Mouse (Mus musculus) right cerebral cortex, postnatal 4 days (tissue): ENCODE results near the gene Smim4.

ENCODE experiments used
- DNase-seq: peaks from one replicate; pipeline ENCODE4 v3.0.0-alpha.2; 2022

Gene Smim4

GRCm38 (mm10) chr14:31128826-31129219 lies at the start of gene Smim4:
TSS of gene Smim4 (minus strand) at chr14:31128956.
- peak; percentile 96 for DNase-seq

DNA sequence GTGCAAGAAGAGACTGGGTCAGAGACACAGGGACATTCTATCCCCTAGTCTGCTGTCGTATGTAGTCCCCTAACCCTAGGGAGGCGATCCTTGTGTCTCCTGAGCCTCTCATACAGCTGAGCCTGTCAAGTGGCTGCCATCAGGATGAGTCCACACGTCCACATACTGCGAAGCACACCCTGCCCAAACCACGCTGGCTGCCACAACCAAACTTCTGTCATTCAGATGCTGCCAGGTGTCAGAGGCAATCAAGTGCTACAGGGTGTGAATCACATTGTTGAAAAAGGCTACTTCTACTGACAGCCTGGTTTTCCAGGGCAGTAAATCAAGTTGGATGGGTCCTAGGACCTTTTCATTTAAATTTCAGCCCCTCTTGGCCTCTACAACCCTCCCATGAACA lies 49.0 kb upstream of the Smim4 start:
- DNase-seq: no peak

DNA sequence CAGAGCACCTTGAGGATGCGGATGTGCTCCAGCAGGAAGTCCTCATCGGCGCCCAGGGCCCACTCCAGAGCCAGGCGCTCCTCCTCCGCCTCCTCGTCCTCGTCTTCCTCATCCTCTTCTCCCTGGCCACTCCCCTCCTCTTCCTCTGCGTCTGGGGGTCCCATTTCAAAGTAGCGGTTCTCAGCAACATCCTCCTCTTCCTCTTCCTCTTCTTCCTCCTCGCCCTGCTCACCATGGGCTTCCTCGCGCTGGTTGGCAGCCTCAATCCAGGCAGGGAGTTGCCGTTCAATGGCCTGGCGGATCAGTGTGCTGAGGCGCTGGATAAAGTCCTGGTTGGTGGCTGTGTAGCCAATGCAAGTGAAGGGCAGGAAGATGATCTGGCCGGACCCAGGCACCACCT lies 48.5 kb upstream of the Smim4 start:
- no peak for DNase-seq

DNA sequence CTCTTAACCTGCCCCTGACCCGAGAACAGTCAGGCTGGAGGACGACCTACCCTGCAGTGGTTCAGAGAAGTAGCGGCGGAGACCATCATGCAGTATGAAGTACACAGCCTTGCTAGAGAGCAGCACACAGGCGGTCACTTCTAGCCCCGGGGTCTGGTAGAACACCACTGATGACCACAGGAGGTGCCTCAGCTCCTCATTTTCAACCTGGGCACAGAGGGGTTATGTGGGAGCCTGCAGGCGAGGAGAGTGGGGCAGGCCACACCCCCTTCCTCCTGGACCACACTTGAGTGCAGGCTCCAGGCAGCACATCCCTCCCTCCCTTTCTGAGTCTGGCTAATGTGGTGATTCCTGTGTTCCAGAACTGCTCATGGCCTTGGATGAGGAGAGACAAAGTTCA lies 44.8 kb upstream of the Smim4 start:
- DNase-seq: no peak

DNA sequence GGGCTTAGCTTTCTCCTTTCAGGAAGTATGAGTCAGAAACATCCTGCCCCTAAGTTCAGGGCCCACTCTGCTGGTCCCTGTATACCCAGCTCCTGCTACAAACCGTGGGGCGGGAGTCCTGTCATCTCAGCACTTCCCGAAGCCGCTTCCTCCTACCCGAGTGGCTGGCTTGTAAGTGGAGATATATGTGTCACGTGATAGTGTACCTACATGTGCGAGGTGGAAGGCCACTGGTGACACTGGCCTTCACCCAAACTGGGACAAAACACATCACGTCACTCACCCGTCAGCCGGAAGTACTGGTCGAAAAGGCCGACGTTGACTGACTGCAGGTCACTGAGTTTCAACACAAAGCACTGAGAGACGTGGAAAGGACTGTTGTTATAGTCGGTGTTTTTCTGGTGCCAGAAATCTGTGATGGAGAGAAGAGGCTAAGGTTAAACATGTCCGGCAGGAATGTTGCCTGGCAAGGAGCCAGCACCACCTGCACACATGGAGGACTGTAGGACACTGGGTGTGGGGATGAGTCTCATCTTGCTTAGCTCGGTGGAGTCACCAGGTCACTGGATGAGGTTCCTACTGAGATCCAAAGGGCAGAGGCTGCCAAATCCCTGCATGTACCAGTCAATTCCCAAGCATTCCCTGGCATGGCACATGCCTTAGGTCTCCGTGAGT lies 44.2 kb upstream of the Smim4 start:
- no peak for DNase-seq

- no peak for DNase-seq
These were observed 43.1 kb upstream of the Smim4 start for GRCm38 (mm10) chr14:31171821-31172220.

DNA sequence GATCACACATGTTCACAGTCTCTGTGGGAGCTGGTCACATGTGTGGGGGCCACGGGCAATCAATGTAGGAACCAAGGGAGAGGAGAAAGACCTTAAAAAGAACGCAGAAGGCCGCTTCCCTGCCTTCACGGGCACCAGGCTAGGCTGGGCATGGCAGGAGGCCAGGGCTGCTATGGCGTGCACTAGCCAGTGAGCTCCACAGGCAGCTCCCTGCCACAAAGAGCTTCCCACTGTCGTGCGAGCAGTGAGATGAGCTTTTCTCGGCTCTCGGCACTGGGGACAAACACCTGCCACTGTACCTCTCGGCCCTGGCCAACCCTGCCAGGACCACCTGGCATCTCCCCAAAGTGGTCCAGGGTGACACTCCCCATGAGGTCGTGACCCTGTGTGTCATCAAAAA lies 42.6 kb upstream of the Smim4 start:
- DNase-seq: peak; percentile 47

DNA sequence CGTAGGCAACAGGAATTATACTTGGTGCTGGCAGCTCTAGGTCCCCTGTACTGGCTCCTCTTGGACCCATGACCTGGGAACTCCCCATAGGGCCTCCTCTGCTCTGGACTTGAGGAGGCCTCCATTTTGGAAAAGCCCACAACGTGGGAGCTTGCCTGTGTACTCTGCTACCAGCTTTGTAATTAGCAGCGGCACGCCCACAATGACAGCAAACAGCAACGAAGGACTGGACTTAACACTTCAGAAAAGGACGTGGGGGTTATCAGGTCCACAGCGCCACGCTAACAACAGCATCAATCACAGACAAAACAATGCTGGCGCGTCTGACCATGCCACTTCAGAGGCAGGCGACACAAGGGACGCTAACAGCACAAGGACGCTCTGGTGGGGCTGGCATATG lies 42.2 kb upstream of the Smim4 start:
- no peak for DNase-seq

- DNase-seq: no peak
These were observed 40.8 kb upstream of the Smim4 start for GRCm38 (mm10) chr14:31169508-31169907.

- no peak for DNase-seq
These were observed 39.7 kb upstream of the Smim4 start, which contains the start of gene Stab1 for GRCm38 (mm10) chr14:31168425-31168824. TSS of gene Stab1 (minus strand) at chr14:31168641.

DNA sequence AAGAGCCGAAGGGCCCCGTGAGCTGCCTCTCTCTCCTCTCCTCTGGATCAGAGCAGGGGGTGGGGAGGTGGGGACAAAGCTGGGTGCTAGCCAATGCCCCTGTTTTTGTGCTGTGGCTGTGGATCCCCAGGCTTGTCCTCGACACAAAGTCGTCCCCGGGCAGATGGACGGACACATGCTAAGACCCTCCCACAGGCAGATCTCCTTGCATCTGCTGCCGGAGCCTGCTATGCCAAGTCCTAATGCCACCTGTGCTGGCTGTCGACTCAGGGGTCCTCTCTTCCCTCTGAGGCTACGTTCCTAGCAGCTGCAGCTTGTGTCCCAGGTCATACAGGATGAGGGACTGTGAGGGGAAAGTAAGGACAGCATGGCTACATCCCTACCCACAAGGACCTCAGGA lies 38.1 kb upstream of the Smim4 start:
- no peak for DNase-seq

GRCm38 (mm10) chr14:31165991-31166630 lies 37.4 kb upstream of the Smim4 start:
- DNase-seq: no peak

GRCm38 (mm10) chr14:31165458-31165857 lies 36.7 kb upstream of the Smim4 start:
- no peak for DNase-seq

DNA sequence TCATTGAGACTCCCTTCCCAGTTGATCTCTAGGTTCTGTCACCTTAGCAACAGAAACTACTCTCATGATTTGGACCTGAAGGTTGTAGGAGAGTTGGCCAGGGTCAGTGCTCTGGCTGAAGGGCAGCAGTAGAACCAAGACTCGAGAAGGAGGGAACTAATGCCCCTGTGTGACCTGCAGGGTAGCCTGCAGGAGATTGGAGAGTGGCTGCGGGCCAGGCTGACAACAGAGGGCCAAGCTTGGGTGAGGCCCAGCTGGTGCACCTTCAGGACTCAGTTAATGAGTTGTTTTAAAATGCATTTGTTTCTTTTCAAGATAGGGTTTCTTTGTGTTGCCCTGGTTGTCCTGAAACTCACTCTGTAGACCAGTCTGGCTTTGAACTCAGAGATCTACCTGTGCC lies 36.3 kb upstream of the Smim4 start:
- no peak for DNase-seq

- no peak for DNase-seq
These were observed 35.3 kb upstream of the Smim4 start for GRCm38 (mm10) chr14:31164067-31164466.

GRCm38 (mm10) chr14:31161638-31162037 lies 32.9 kb upstream of the Smim4 start:
- DNase-seq: no peak

DNA sequence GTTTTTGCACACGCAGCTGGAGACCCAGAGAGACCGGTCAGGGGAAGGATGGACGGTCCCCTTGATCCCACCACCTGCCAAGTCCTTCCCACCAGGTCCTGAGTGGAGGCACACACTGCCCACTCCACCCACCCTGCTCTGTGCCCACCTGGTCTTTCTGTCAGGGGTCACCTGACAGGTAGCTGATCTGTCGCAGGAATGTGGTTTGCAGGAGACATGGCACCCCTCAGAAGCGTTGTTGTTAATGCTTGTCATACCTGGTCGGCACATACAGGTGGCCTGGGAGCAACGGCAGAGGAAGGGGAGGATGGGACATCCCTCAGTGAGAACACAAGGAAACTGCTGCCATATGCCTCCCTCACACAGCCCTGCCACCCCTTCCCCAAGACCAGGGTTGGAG lies 32.4 kb upstream of the Smim4 start:
- no peak for DNase-seq

GRCm38 (mm10) chr14:31160196-31161150 lies 31.7 kb upstream of the Smim4 start:
- no peak for DNase-seq

GRCm38 (mm10) chr14:31145694-31146093 lies 16.9 kb upstream of the Smim4 start:
- no peak for DNase-seq

DNA sequence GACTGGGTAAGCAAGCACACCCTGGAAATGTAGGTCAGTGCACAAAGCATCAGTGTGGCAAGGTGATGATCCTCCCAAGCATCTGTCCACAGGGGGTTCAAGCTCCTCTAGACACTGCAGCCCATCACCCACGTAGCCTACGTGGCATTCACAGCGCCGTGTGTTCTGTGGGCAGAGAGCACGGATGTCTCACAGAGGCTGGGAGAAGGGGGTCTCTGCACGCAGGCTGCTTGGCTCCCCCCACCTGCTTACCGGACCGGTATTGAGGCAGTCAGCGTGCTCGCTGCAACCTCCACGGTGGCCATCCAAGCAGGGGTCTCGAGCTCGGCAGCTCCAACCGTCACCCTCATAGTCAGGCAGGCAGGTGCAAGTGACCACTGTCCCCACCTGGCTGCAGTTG lies 12.3 kb upstream of the Smim4 start:
- DNase-seq: no peak

DNA sequence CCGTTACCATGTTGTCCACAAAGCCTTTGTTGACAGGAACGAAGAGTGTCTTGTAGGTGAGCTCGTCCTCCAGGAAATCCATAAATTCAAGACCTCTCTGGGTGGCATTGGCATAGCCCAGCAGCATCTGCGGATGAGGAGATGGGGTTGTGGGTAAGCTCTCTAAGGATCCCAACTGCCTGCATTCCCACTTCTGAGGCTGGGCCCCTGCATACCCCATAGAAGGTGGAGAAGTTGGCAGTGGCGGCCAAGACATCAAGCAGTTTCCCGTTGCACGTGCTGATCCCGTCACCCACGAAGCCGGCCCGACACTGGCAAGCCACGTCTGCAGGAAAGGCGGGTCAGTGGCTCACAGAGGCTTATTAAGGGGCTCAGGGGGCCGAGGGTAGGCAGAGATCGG lies 11.4 kb upstream of the Smim4 start:
- DNase-seq: no peak

GRCm38 (mm10) chr14:31139666-31140065 lies 10.9 kb upstream of the Smim4 start:
- no peak for DNase-seq

GRCm38 (mm10) chr14:31138897-31139429 lies 10.2 kb upstream of the Smim4 start:
- no peak for DNase-seq
